Mouse (Mus musculus) testis, adult 2 months (tissue): ENCODE results near the gene Gm26558.

Experiments
- CTCF ChIP-seq: fragments of 200-500 bp; IDR thresholded peaks from 2 replicates; pipeline ENCODE4 v1.5.1; 2012; ENCODE audit warnings: low read depth, mild to moderate bottlenecking, inconsistent platforms, low read length, moderate library complexity; ENCODE audit not compliant: control insufficient read depth, insufficient read depth, insufficient replicate concordance
- POLR2A ChIP-seq: fragments of 200-500 bp; IDR thresholded peaks from 2 replicates; pipeline ENCODE4 v1.6.1; 2012; ENCODE audit warnings: low read depth, mild to moderate bottlenecking, inconsistent platforms, low read length, moderate library complexity; ENCODE audit not compliant: control insufficient read depth

DNA sequence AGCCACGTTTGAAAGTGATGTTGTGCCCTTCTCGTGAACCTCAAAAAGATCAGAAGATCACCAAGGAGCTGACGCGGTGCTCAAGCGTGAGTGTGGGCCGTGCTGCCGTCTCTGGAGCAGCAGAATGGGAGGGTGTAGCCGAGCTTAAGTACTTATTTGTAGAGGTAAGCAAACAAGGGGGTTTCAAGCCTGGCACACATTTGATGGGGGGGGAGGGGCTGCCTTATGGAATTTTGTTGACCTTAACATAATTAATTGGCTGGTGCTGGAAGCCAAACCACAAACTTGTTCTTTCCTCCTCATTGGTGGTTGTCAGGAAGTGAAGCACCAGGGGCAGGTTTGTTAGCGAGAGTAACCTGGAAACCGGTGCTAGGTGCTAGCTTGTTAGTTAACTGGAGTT, 33.8 kb upstream of the Gm26558 start:
- TF ChIP-seq CTCF (no peak), POLR2A (no peak)
